Mouse (Mus musculus): ENCODE measurements around the gene Hspg2. TPM values are rescaled to one million over a fixed set of nuclear protein-coding genes. Genes with fewer than 3 reads are reported as not detected.

Hspg2 gene
- total and polyA plus RNA-seq, 3 experiments, result 0.05 TPM; not detected in 2

- H3K9me3 ChIP-seq (replicated peaks), result no peaks in the 10 kb centered on the region
- no peaks in the 10 kb centered on the region for H3K4me1 ChIP-seq (ENCODE audit: insufficient read depth, low read depth, low read length)
- no peaks in the 10 kb centered on the region for H3K36me3 ChIP-seq (replicated peaks)
- no peak for ATAC-seq (ENCODE audit: extremely low read depth, insufficient number of reproducible peaks, low FRiP score, poor library complexity, severe bottlenecking)
- peaks cover 7% of the 10 kb centered on the region; the same call in 1 of the 2 replicates for H3K27me3 ChIP-seq (ENCODE audit: insufficient read depth, low read length)
- no peak for TF ChIP-seq CTCF (IDR thresholded peaks at IDR 0.05; ENCODE audit: low read depth, low read length)
- TF ChIP-seq GATA2 (IDR thresholded peaks at IDR 0.05; ENCODE audit: borderline replicate concordance, low read depth, low read length), result no peak
- DNase-seq (ENCODE audit: low spot score), result no peak
- no peak overlapping the region for H3K4me3 ChIP-seq (ENCODE audit: low read depth, low read length)
Measured at GRCm38 (mm10) chr4:137520346-137520745, 51.8 kb downstream of the Hspg2 start.

GRCm38 (mm10) chr4:137521966-137522365 lies 53.4 kb downstream of the Hspg2 start:
- TF ChIP-seq CTCF (IDR thresholded peaks at IDR 0.05; ENCODE audit: low read depth, low read length) (no peak), GATA1 (IDR thresholded peaks at IDR 0.05; ENCODE audit: borderline replicate concordance, low read length) (no peak), GATA2 (IDR thresholded peaks at IDR 0.05; ENCODE audit: borderline replicate concordance, low read depth, low read length) (no peak), TAL1 (conservative IDR thresholded peaks at IDR 0.05; ENCODE audit: low read depth, low read length) (no peak), POLR2AphosphoS5 (IDR thresholded peaks at IDR 0.05; ENCODE audit: insufficient replicate concordance, low read depth, low read length) (no peak)
- Histone ChIP-seq H3K4me3 (ENCODE audit: low read depth, low read length) (no peak overlapping the region), H3K36me3 (replicated peaks) (no peaks in the 10 kb centered on the region), H3K27me3 (ENCODE audit: insufficient read depth, low read length) (peaks cover 2% of the 10 kb centered on the region; the same call in 1 of the 2 replicates), H3K9me3 (replicated peaks) (no peaks in the 10 kb centered on the region), H3K4me1 (ENCODE audit: insufficient read depth, low read depth, low read length) (no peaks in the 10 kb centered on the region)
- no peak for DNase-seq (ENCODE audit: low spot score)
- no peak for ATAC-seq (ENCODE audit: extremely low read depth, insufficient number of reproducible peaks, low FRiP score, poor library complexity, severe bottlenecking)

GRCm38 (mm10) chr4:137525426-137525825 lies 56.9 kb downstream of the Hspg2 start:
- ATAC-seq (ENCODE audit: extremely low read depth, insufficient number of reproducible peaks, low FRiP score, poor library complexity, severe bottlenecking) (no peak), DNase-seq (ENCODE audit: low spot score) (no peak)
- no peak overlapping the region for H3K4me3 ChIP-seq (ENCODE audit: low read depth, low read length)
- peaks cover 6% of the 10 kb centered on the region; the same call in 1 of the 2 replicates for H3K27me3 ChIP-seq (ENCODE audit: insufficient read depth, low read length)
- H3K36me3 ChIP-seq (replicated peaks), result no peaks in the 10 kb centered on the region
- H3K4me1 ChIP-seq (ENCODE audit: insufficient read depth, low read depth, low read length), result no peaks in the 10 kb centered on the region
- no peaks in the 10 kb centered on the region for H3K9me3 ChIP-seq (replicated peaks)
- TF ChIP-seq POLR2AphosphoS5 (IDR thresholded peaks at IDR 0.05; ENCODE audit: insufficient replicate concordance, low read depth, low read length) (no peak), TAL1 (conservative IDR thresholded peaks at IDR 0.05; ENCODE audit: low read depth, low read length) (no peak), GATA1 (IDR thresholded peaks at IDR 0.05; ENCODE audit: borderline replicate concordance, low read length) (no peak), CTCF (IDR thresholded peaks at IDR 0.05; ENCODE audit: low read depth, low read length) (no peak), GATA2 (IDR thresholded peaks at IDR 0.05; ENCODE audit: borderline replicate concordance, low read depth, low read length) (no peak)

GRCm38 (mm10) chr4:137527368-137527767 lies 58.8 kb downstream of the Hspg2 start:
- Histone ChIP-seq H3K4me1 (ENCODE audit: insufficient read depth, low read depth, low read length) (no peaks in the 10 kb centered on the region), H3K27me3 (ENCODE audit: insufficient read depth, low read length) (peaks cover 6% of the 10 kb centered on the region; the same call in 1 of the 2 replicates), H3K36me3 (replicated peaks) (no peaks in the 10 kb centered on the region), H3K4me3 (ENCODE audit: low read depth, low read length) (no peak overlapping the region), H3K9me3 (replicated peaks) (no peaks in the 10 kb centered on the region)
- no peak for TF ChIP-seq TAL1 (conservative IDR thresholded peaks at IDR 0.05; ENCODE audit: low read depth, low read length)
- no peak for TF ChIP-seq GATA1 (IDR thresholded peaks at IDR 0.05; ENCODE audit: borderline replicate concordance, low read length)
- TF ChIP-seq POLR2AphosphoS5 (IDR thresholded peaks at IDR 0.05; ENCODE audit: insufficient replicate concordance, low read depth, low read length), result no peak
- TF ChIP-seq CTCF (IDR thresholded peaks at IDR 0.05; ENCODE audit: low read depth, low read length), result no peak
- no peak for TF ChIP-seq GATA2 (IDR thresholded peaks at IDR 0.05; ENCODE audit: borderline replicate concordance, low read depth, low read length)
- DNase-seq (ENCODE audit: low spot score) (no peak), ATAC-seq (ENCODE audit: extremely low read depth, insufficient number of reproducible peaks, low FRiP score, poor library complexity, severe bottlenecking) (no peak)

GRCm38 (mm10) chr4:137527872-137528271 lies 59.3 kb downstream of the Hspg2 start:
- no peaks in the 10 kb centered on the region for H3K4me1 ChIP-seq (ENCODE audit: insufficient read depth, low read depth, low read length)
- H3K9me3 ChIP-seq (replicated peaks), result no peaks in the 10 kb centered on the region
- peaks cover 6% of the 10 kb centered on the region; the same call in 1 of the 2 replicates for H3K27me3 ChIP-seq (ENCODE audit: insufficient read depth, low read length)
- H3K36me3 ChIP-seq (replicated peaks), result no peaks in the 10 kb centered on the region
- TF ChIP-seq CTCF (IDR thresholded peaks at IDR 0.05; ENCODE audit: low read depth, low read length) (no peak), GATA1 (IDR thresholded peaks at IDR 0.05; ENCODE audit: borderline replicate concordance, low read length) (no peak), GATA2 (IDR thresholded peaks at IDR 0.05; ENCODE audit: borderline replicate concordance, low read depth, low read length) (no peak), TAL1 (conservative IDR thresholded peaks at IDR 0.05; ENCODE audit: low read depth, low read length) (no peak), POLR2AphosphoS5 (IDR thresholded peaks at IDR 0.05; ENCODE audit: insufficient replicate concordance, low read depth, low read length) (no peak)
- ATAC-seq (ENCODE audit: extremely low read depth, insufficient number of reproducible peaks, low FRiP score, poor library complexity, severe bottlenecking) (no peak), DNase-seq (ENCODE audit: low spot score) (no peak)
- H3K4me3 ChIP-seq (ENCODE audit: low read depth, low read length), result no peak overlapping the region

GRCm38 (mm10) chr4:137540356-137540755 lies 71.8 kb downstream of the Hspg2 start:
- DNase-seq (ENCODE audit: low spot score), result no peak
- Histone ChIP-seq H3K9me3 (replicated peaks) (no peaks in the 10 kb centered on the region), H3K4me1 (ENCODE audit: insufficient read depth, low read depth, low read length) (no peaks in the 10 kb centered on the region), H3K36me3 (replicated peaks) (no peaks in the 10 kb centered on the region), H3K4me3 (ENCODE audit: low read depth, low read length) (no peak overlapping the region), H3K27me3 (ENCODE audit: insufficient read depth, low read length) (peaks cover 4% of the 10 kb centered on the region; the same call in 1 of the 2 replicates)
- TF ChIP-seq POLR2AphosphoS5 (IDR thresholded peaks at IDR 0.05; ENCODE audit: insufficient replicate concordance, low read depth, low read length) (no peak), TAL1 (conservative IDR thresholded peaks at IDR 0.05; ENCODE audit: low read depth, low read length) (no peak), GATA1 (IDR thresholded peaks at IDR 0.05; ENCODE audit: borderline replicate concordance, low read length) (no peak), CTCF (IDR thresholded peaks at IDR 0.05; ENCODE audit: low read depth, low read length) (no peak), GATA2 (IDR thresholded peaks at IDR 0.05; ENCODE audit: borderline replicate concordance, low read depth, low read length) (no peak)
- ATAC-seq (ENCODE audit: extremely low read depth, insufficient number of reproducible peaks, low FRiP score, poor library complexity, severe bottlenecking), result no peak
